ENCODE assay signal across 8 mouse cellular contexts in the genomic region with DNA sequence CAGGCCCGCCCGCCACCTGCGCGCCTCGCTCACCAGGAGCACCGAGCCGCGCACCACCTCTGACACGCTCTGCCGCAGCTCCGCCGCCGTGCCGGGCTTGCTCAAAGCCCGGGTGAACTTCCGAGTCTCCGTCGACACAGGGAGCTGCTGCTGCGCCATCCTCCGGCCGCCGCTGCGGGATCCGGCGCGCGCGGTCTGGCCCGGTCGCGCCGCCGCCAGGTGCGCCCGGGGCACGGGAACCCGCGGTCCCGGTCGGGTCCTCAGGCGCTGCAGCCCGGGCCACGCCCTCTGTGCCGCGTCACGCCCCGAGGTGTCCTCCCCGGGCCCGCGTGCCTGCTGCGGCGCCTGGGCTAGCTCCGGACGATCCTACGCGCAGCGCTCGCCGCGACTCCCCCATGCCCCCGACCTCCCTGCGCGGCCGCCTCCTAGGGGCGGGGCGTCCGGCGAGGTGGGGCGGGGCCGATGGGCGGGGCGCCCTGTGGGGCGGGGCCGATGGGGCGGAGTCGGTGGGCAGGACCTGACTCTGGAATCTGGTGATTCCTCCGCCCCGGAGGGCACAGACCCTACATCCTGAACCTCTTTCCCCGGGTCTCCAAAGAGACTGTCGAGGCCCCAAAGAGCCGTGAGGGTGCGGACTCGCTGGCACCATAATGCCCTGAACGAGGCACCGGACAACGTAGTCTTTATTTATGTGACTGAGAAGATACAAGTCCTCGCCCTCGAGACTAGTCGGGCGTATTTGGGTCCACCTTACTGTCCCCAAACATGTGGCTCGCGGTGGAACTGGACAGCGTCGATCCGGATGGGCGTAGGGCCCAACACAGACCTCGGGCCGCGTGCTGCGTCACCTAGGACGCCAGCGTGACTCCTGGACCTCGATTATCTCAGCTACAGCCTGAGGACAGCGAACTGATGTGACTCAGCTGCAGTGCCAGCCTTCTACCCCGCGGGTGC. TPM values are rescaled to one million over a fixed set of nuclear protein-coding genes. Genes with fewer than 3 reads are reported as not detected.
A peak's percentile ranks its signal among the peaks of the same experiment; 100 is the strongest.
DNase-seq lines count a peak whose midpoint lies in the region; ATAC-seq and TF ChIP-seq lines count a peak whose summit lies in the region.

A gene (minus strand): TSS at position 381 of the 954 bp plus-strand sequence.

- H3K36me3 ChIP-seq in forebrain, embryonic 10.5 days (replicated peaks), result no peaks in the 10 kb centered on the region
- no peaks in the 10 kb centered on the region for H3K36me3 ChIP-seq in heart, embryonic 15.5 days
- H3K36me3 ChIP-seq in liver, embryonic 14.5 days (replicated peaks; ENCODE audit: control insufficient read depth, insufficient read depth, low read depth), result no peaks in the 10 kb centered on the region
- H3K36me3 ChIP-seq in neural tube, embryonic 11.5 days (ENCODE audit: control insufficient read depth, insufficient read depth, low read length), result no peaks in the 10 kb centered on the region
- H3K36me3 ChIP-seq in stomach, postnatal 0 days (ENCODE audit: control insufficient read depth, insufficient read depth, low read length), result no peaks in the 10 kb centered on the region

- peak within 1 kb of the TSS; percentile 86 for H3K4me2 ChIP-seq in heart, embryonic 15.5 days
- peak within 1 kb of the TSS; percentile 87 for H3K4me2 ChIP-seq in liver, embryonic 14.5 days (ENCODE audit: low read depth)
- peak within 1 kb of the TSS; percentile 97 for H3K4me2 ChIP-seq in neural tube, embryonic 11.5 days (ENCODE audit: low read depth)
- peak within 1 kb of the TSS; percentile 69 for H3K4me2 ChIP-seq in stomach, postnatal 0 days (replicated peaks; ENCODE audit: low read depth)

- H3K27me3 ChIP-seq in forebrain, embryonic 10.5 days (ENCODE audit: poor library complexity, severe bottlenecking), result peaks cover 29% of the 10 kb centered on the region
- H3K27me3 ChIP-seq in heart, embryonic 15.5 days, result peaks cover 7% of the 10 kb centered on the region
- H3K27me3 ChIP-seq in liver, embryonic 14.5 days (ENCODE audit: control insufficient read depth, insufficient read depth, low read length), result peaks cover 8% of the 10 kb centered on the region
- H3K27me3 ChIP-seq in neural tube, embryonic 11.5 days (ENCODE audit: control insufficient read depth, insufficient read depth, low read length), result peaks cover 16% of the 10 kb centered on the region
- no peaks in the 10 kb centered on the region for H3K27me3 ChIP-seq in stomach, postnatal 0 days (ENCODE audit: control insufficient read depth, insufficient read depth, low read length)

- no peak; the same call in 1 of the 2 replicates for TF ChIP-seq CTCF in liver, embryonic 14.5 days (IDR thresholded peaks at IDR 0.05; ENCODE audit: low read depth)
- peak; percentile 37; the same call in 1 of the 2 replicates for TF ChIP-seq CTCF in stomach, postnatal 0 days (IDR thresholded peaks at IDR 0.05; ENCODE audit: low read depth)

- H3K4me1 ChIP-seq in forebrain, embryonic 10.5 days, result peaks cover 20% of the 10 kb centered on the region
- peaks cover 15% of the 10 kb centered on the region for H3K4me1 ChIP-seq in heart, embryonic 15.5 days (replicated peaks)
- H3K4me1 ChIP-seq in liver, embryonic 14.5 days (replicated peaks; ENCODE audit: control insufficient read depth in 2 of 2, insufficient read depth in 2 of 2, low read length in 1 of 2), result peaks cover 3 to 8% of the 10 kb centered on the region in 2 experiments; a peak in 3 of 4 replicates
- H3K4me1 ChIP-seq in neural tube, embryonic 11.5 days (ENCODE audit: control insufficient read depth, insufficient read depth, low read length), result no peaks in the 10 kb centered on the region
- H3K4me1 ChIP-seq in stomach, postnatal 0 days (replicated peaks; ENCODE audit: control insufficient read depth, insufficient read depth), result no peaks in the 10 kb centered on the region

- peak within 1 kb of the TSS; percentile 89 for H3K27ac ChIP-seq in forebrain, embryonic 10.5 days
- peak within 1 kb of the TSS; percentile 84 for H3K27ac ChIP-seq in heart, embryonic 15.5 days
- H3K27ac ChIP-seq in liver, embryonic 14.5 days, result peak within 1 kb of the TSS; percentile 61
- peak within 1 kb of the TSS; percentile 44 for H3K27ac ChIP-seq in neural tube, embryonic 11.5 days (ENCODE audit: low read depth, low read length)
- H3K27ac ChIP-seq in stomach, postnatal 0 days (replicated peaks), result peak within 1 kb of the TSS; percentile 95

- no peak for TF ChIP-seq EP300 in liver, embryonic 14.5 days (IDR thresholded peaks at IDR 0.05; ENCODE audit: low read depth)
- TF ChIP-seq EP300 in stomach, postnatal 0 days (optimal IDR thresholded peaks at IDR 0.05), result no peak

- peak within 1 kb of the TSS; percentile 80 for H3K4me3 ChIP-seq in forebrain, embryonic 10.5 days
- peak within 1 kb of the TSS; percentile 57 for H3K4me3 ChIP-seq in heart, embryonic 15.5 days
- H3K4me3 ChIP-seq in liver, embryonic 14.5 days (ENCODE audit: insufficient read depth in 1 of 2, low read depth in 2 of 2, low read length in 2 of 2), result peak within 1 kb of the TSS; percentile 62 to 64
- H3K4me3 ChIP-seq in neural tube, embryonic 11.5 days (ENCODE audit: low read depth, low read length), result peak within 1 kb of the TSS; percentile 69
- H3K4me3 ChIP-seq in stomach, postnatal 0 days (ENCODE audit: low read depth, low read length), result peak within 1 kb of the TSS; percentile 73

- ATAC-seq in heart, embryonic 15.5 days (replicated peaks; ENCODE audit: insufficient number of reproducible peaks, insufficient read depth, low FRiP score, low read depth), result peak; percentile 88
- ATAC-seq in liver, embryonic 14.5 days (ENCODE audit: insufficient read depth), result peak; percentile 86
- ATAC-seq in neural tube, embryonic 11.5 days (ENCODE audit: insufficient read depth, low FRiP score, low TSS enrichment), result peak; percentile 89
- peak; percentile 93 for ATAC-seq in stomach, postnatal 0 days (ENCODE audit: low FRiP score, low TSS enrichment)

- H3K9me3 ChIP-seq in forebrain, embryonic 10.5 days, result no peaks in the 10 kb centered on the region
- no peaks in the 10 kb centered on the region for H3K9me3 ChIP-seq in heart, embryonic 15.5 days (replicated peaks)
- no peaks in the 10 kb centered on the region for H3K9me3 ChIP-seq in liver, embryonic 14.5 days (ENCODE audit: control insufficient read depth, low read length)
- H3K9me3 ChIP-seq in neural tube, embryonic 11.5 days (ENCODE audit: control insufficient read depth, low read length), result no peaks in the 10 kb centered on the region
- H3K9me3 ChIP-seq in stomach, postnatal 0 days (ENCODE audit: control insufficient read depth, low read length), result no peaks in the 10 kb centered on the region

- peak within 1 kb of the TSS; percentile 63 for H3K9ac ChIP-seq in heart, embryonic 15.5 days
- peak within 1 kb of the TSS; percentile 46 for H3K9ac ChIP-seq in liver, embryonic 14.5 days (replicated peaks)
- peak within 1 kb of the TSS; percentile 53 for H3K9ac ChIP-seq in neural tube, embryonic 11.5 days (ENCODE audit: low read length)
- H3K9ac ChIP-seq in stomach, postnatal 0 days (ENCODE audit: low read length), result peak within 1 kb of the TSS; percentile 75

- peak; percentile 75 to 76 for DNase-seq in CD8-positive naive resting alpha-beta T cell, adult 2 months (ENCODE audit: low read depth in 2 of 2, low spot score in 2 of 2)
- DNase-seq in c-Kit-positive CD71-negative TER-119-negative erythroid progenitor cells, embryonic 14.5 days (ENCODE audit: low read depth), result peak; percentile 69
- DNase-seq in forebrain, embryonic 10.5 days (ENCODE audit: extremely low spot score, low spot score), result peak; percentile 92
- peak; percentile 90 to 96 for DNase-seq in kidney, postnatal 25 days
- peak; percentile 52 to 68 (median 55) for DNase-seq in liver, embryonic 14.5 days (ENCODE audit: low read depth in 3 of 3, low spot score in 3 of 3)
- DNase-seq in neural tube, embryonic 11.5 days (ENCODE audit: low spot score), result peak; percentile 92
- peak; percentile 97 for DNase-seq in stomach, postnatal 0 days (ENCODE audit: low spot score)

- under 1% methylated on average over 105 of the region's 106 CpGs for WGBS in forebrain, embryonic 10.5 days
- WGBS in heart, embryonic 15.5 days, result under 1% methylated on average over 102 of the region's 106 CpGs
- WGBS in liver, embryonic 14.5 days (ENCODE audit: insufficient replicate concordance), result under 1% methylated on average over 96 of the region's 106 CpGs
- WGBS in neural tube, embryonic 11.5 days, result under 1% methylated on average over 75 of the region's 106 CpGs
- under 1% methylated on average over 82 of the region's 106 CpGs for WGBS in stomach, postnatal 0 days

RNA-seq across cellular contexts. Expression of the gene that starts here (rescaled TPM):
- polyA plus RNA-seq in forebrain, embryonic 10.5 days (2016; fragmentation: Nextera tagmentation; extraction: Ambion mirVana), result 3.4 and 3.7 TPM in 2 replicates
- polyA plus RNA-seq in heart, embryonic 15.5 days (2015; fragmentation: Nextera tagmentation; extraction: Ambion mirVana), result 4.4 and 6.5 TPM in 2 replicates
- polyA plus RNA-seq in liver, embryonic 14.5 days (2012; rRNA removed), result 1.5 and 1.8 TPM in 2 replicates
- polyA plus RNA-seq in liver, embryonic 14.5 days (2014; fragmentation: Nextera tagmentation; extraction: Ambion mirVana), result 1.2 and 1.4 TPM in 2 replicates
- 4.2 and 5.4 TPM in 2 replicates for polyA plus RNA-seq in neural tube, embryonic 11.5 days (2014; fragmentation: Nextera tagmentation; extraction: Ambion mirVana)
- 6.4 and 7.3 TPM in 2 replicates for polyA plus RNA-seq in stomach, postnatal 0 days (2015; fragmentation: Nextera tagmentation; extraction: Ambion mirVana)

Comparison
In these comparisons a context has a peak if more than half of its experiments do, and no peak if none do; other contexts are left out.
1. Peak in every context shown above with its lines: DNase-seq, ATAC-seq, H3K4me3 ChIP-seq and H3K27ac ChIP-seq.
2. H3K27ac ChIP-seq: peak in every context shown above with its lines; median percentile 95 in stomach, postnatal 0 days; 89 in forebrain, embryonic 10.5 days; 84 in heart, embryonic 15.5 days; 61 in liver, embryonic 14.5 days; 44 in neural tube, embryonic 11.5 days.